Mouse (Mus musculus) left cerebral cortex, adult 8-10 months (tissue): ENCODE data around the gene Pom121l2. TPM values are rescaled to one million over a fixed set of nuclear protein-coding genes. Genes with fewer than 3 reads are reported as not detected.

Source experiments
- DNase-seq, 2 experiments: peaks; one replicate each; pipeline ENCODE4 v3.0.0; 2022; ENCODE audit warnings: low spot score in 2 of 2
- total RNA-seq, 4 experiments: library from RNA; stranded (reverse); gene quantifications; 2 replicates each; pipeline ENCODE4 v1.2.4; 2022

The Pom121l2 gene
- total RNA-seq, 4 experiments from 2014 or later, result not detected

GRCm38 (mm10) chr13:22015479-22016450 lies 34.8 kb downstream of the Pom121l2 start:
- DNase-seq, result peak; percentile 43 to 56

GRCm38 (mm10) chr13:22019934-22020835 lies 39.2 kb downstream of the Pom121l2 start:
- DNase-seq, result no peak

- no peak for DNase-seq
Observed at GRCm38 (mm10) chr13:22020901-22021339, 39.9 kb downstream of the Pom121l2 start.

- no peak for DNase-seq
Observed at GRCm38 (mm10) chr13:22021581-22021980, 40.6 kb downstream of the Pom121l2 start.

- peak in 1 of 2 experiments; percentile 48 for DNase-seq
Observed at GRCm38 (mm10) chr13:22022241-22022640, 41.2 kb downstream of the Pom121l2 start.

- DNase-seq, result peak; percentile 48 to 96
Observed at GRCm38 (mm10) chr13:22026058-22027031, 45.4 kb downstream of the Pom121l2 start.

- DNase-seq, result peak; percentile 83 to 95
Observed at GRCm38 (mm10) chr13:22028673-22029460, 47.9 kb downstream of the Pom121l2 start.

GRCm38 (mm10) chr13:22029928-22030327 lies 48.9 kb downstream of the Pom121l2 start:
- DNase-seq, result no peak

GRCm38 (mm10) chr13:22030493-22030892 lies 49.5 kb downstream of the Pom121l2 start:
- no peak for DNase-seq

- DNase-seq, result no peak
Observed at GRCm38 (mm10) chr13:22033741-22034442, 52.9 kb downstream of the Pom121l2 start.

GRCm38 (mm10) chr13:22034443-22035266 lies 53.7 kb downstream of the Pom121l2 start:
- no peak for DNase-seq

- DNase-seq, result peak; percentile 64 to 86
Observed at GRCm38 (mm10) chr13:22035267-22036148, 54.5 kb downstream of the Pom121l2 start, which contains the start of the genes Hist1h2ah and Hist1h2bk. TSS of gene Hist1h2ah (minus strand) at chr13:22035568. TSS of gene Hist1h2bk (plus strand) at chr13:22035870.

- DNase-seq, result no peak
Observed at GRCm38 (mm10) chr13:22036149-22036956, 55.4 kb downstream of the Pom121l2 start.

GRCm38 (mm10) chr13:22036986-22037385 lies 56.0 kb downstream of the Pom121l2 start:
- DNase-seq, result no peak

- DNase-seq, result no peak
Observed at GRCm38 (mm10) chr13:22037415-22037814, 56.4 kb downstream of the Pom121l2 start.
